Mouse (Mus musculus): ENCODE measurements at regions not wholly inside any gene's neighbourhood (a gene's known extent, or its start where the extent isn't known, plus 50 kb on each side); places are given as distances from the start of the nearest gene placed in this dataset.

GRCm38 (mm10) chr8:17948053-17948834 lies 1029.8 kb downstream of the Defb40 start:
- TF ChIP-seq E2F4 (IDR thresholded peaks at IDR 0.05; ENCODE audit: insufficient read depth): no peak
- TF ChIP-seq POLR2A (IDR thresholded peaks at IDR 0.05; ENCODE audit: insufficient read length, low read depth): no peak
- TF ChIP-seq USF1 (IDR thresholded peaks at IDR 0.05; ENCODE audit: low read depth): no peak
- TF ChIP-seq CEBPB (IDR thresholded peaks at IDR 0.05; ENCODE audit: insufficient read depth, poor library complexity, severe bottlenecking): no peak
- TF ChIP-seq MAX (IDR thresholded peaks at IDR 0.05; ENCODE audit: low read depth): no peak
- no peak for TF ChIP-seq REST (IDR thresholded peaks at IDR 0.05; ENCODE audit: insufficient read depth, insufficient read length)
- no peak for TF ChIP-seq TCF3 (IDR thresholded peaks at IDR 0.05; ENCODE audit: insufficient read length, low read depth)
- no peak for TF ChIP-seq POLR2AphosphoS2 (IDR thresholded peaks at IDR 0.05; ENCODE audit: insufficient read length, low read depth)
- TF ChIP-seq MYOD1 (IDR thresholded peaks at IDR 0.05; ENCODE audit: control insufficient read depth in 1 of 3, insufficient read length in 2 of 3, low read depth in 2 of 3): no peak
